ENCODE assay signal across 23 mouse cellular contexts in the genomic region with DNA sequence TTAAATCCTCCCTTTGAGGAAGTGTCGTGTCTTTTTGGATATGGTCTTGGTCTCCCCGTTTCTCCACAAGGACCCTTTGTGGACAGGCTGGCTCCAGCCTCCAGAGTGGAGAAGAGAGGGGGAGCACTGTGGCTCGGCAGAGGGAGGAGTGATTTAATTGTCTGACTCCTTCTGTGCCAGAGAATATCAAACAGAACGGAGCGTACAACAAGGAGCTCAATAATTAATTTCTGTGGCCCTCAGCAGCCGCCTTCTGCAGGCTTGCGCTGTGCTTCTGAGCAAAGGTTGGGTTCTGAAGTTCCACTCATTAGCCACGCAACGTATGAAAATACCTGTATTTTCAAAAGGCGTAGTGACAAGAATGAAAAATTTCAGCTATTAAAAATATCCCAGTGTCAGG.
DNase-seq lines count a peak whose midpoint lies in the region; ATAC-seq and TF ChIP-seq lines count a peak whose summit lies in the region.
"Had no signal": no experiment of that assay in that cellular context is flagged by ENCODE, and none has a peak within 500 bp of the region (broad histone marks: within the 10 kb centered on the region; RNA-seq: fewer than 3 reads in every experiment).

No protein-coding gene starts in this region.

- H3K27me3 ChIP-seq in embryonic facial prominence, embryonic 10.5 days (replicated peaks; ENCODE audit: low read depth, poor library complexity, severe bottlenecking) = peaks cover 14% of the 10 kb centered on the region; the same call in 1 of the 2 replicates
- no peaks in the 10 kb centered on the region for H3K27me3 ChIP-seq in kidney, postnatal 0 days (ENCODE audit: insufficient read depth, low read length)
- no peaks in the 10 kb centered on the region for H3K27me3 ChIP-seq in midbrain, embryonic 13.5 days
- H3K27me3 ChIP-seq: embryonic facial prominence, embryonic 12.5 days; lung, embryonic 15.5 days; neural tube, embryonic 12.5 days had no signal

- no peak overlapping the region; the same call in 1 of the 2 replicates for H3K27ac ChIP-seq in embryonic facial prominence, embryonic 10.5 days (replicated peaks)
- no peak overlapping the region for H3K27ac ChIP-seq in kidney, postnatal 0 days
- peak overlapping the region; percentile 44; the same call in 1 of the 2 replicates for H3K27ac ChIP-seq in midbrain, embryonic 13.5 days
- H3K27ac ChIP-seq: embryonic facial prominence, embryonic 12.5 days; forebrain, embryonic 12.5 days; gastrocnemius, adult 2 months; heart, embryonic 15.5 days; liver, embryonic 14.5 days; lung, embryonic 15.5 days; neural tube, embryonic 12.5 days had no signal

- TF ChIP-seq CTCF in kidney, postnatal 0 days (IDR thresholded peaks at IDR 0.05; ENCODE audit: low read depth) = no peak

- H3K9me3 ChIP-seq in embryonic facial prominence, embryonic 10.5 days = no peaks in the 10 kb centered on the region
- H3K9me3 ChIP-seq in kidney, postnatal 0 days (replicated peaks; ENCODE audit: low read length) = no peaks in the 10 kb centered on the region
- no peaks in the 10 kb centered on the region for H3K9me3 ChIP-seq in midbrain, embryonic 13.5 days
- H3K9me3 ChIP-seq: embryonic facial prominence, embryonic 12.5 days; forebrain, embryonic 12.5 days; heart, embryonic 15.5 days; lung, embryonic 15.5 days; neural tube, embryonic 12.5 days had no signal

- H3K36me3 ChIP-seq in embryonic facial prominence, embryonic 10.5 days (replicated peaks) = no peaks in the 10 kb centered on the region
- no peaks in the 10 kb centered on the region for H3K36me3 ChIP-seq in kidney, postnatal 0 days (ENCODE audit: insufficient read depth, low read length)
- H3K36me3 ChIP-seq in midbrain, embryonic 13.5 days = no peaks in the 10 kb centered on the region
- H3K36me3 ChIP-seq: embryonic facial prominence, embryonic 12.5 days; forebrain, embryonic 12.5 days; heart, embryonic 15.5 days; lung, embryonic 15.5 days; neural tube, embryonic 12.5 days had no signal

- peak; percentile 65 for DNase-seq in kidney, adult 11 months
- DNase-seq in kidney, postnatal 4 days = no peak
- peak; percentile 2 for DNase-seq in embryonic facial prominence, embryonic 10.5 days (ENCODE audit: low spot score)
- DNase-seq in kidney, postnatal 0 days (ENCODE audit: low spot score) = peak; percentile 15
- DNase-seq in liver = no peak
- no peak for DNase-seq in cerebellum, adult 8-10 months
- DNase-seq: adrenal gland, postnatal 25 days; cerebellum, adult 11-12 months; cerebellum, postnatal 14 days; gastrocnemius, adult 2 months; heart, postnatal 4 days; lung, postnatal 4 days; thymus, postnatal 14 days had no signal

- ATAC-seq in kidney, postnatal 0 days (replicated peaks; ENCODE audit: low FRiP score, low read depth) = no peak
- no peak for ATAC-seq in midbrain, embryonic 13.5 days
- ATAC-seq: hindbrain, embryonic 16.5 days; intestine, embryonic 16.5 days had no signal

- no peak overlapping the region for H3K9ac ChIP-seq in kidney, postnatal 0 days (ENCODE audit: low read depth, low read length)
- no peak overlapping the region for H3K9ac ChIP-seq in midbrain, embryonic 13.5 days (replicated peaks)
- H3K9ac ChIP-seq: embryonic facial prominence, embryonic 12.5 days; forebrain, embryonic 12.5 days; heart, embryonic 15.5 days; liver, embryonic 14.5 days; lung, embryonic 15.5 days; neural tube, embryonic 12.5 days had no signal

- no peak overlapping the region for H3K4me3 ChIP-seq in embryonic facial prominence, embryonic 10.5 days
- H3K4me3 ChIP-seq in kidney, postnatal 0 days (replicated peaks; ENCODE audit: low read depth, low read length) = no peak overlapping the region
- no peak overlapping the region for H3K4me3 ChIP-seq in midbrain, embryonic 13.5 days (replicated peaks)
- H3K4me3 ChIP-seq: embryonic facial prominence, embryonic 12.5 days; erythroblast, embryonic 14.5 days; forebrain, embryonic 12.5 days; gastrocnemius, adult 2 months; heart, embryonic 15.5 days; lung, embryonic 15.5 days; neural tube, embryonic 12.5 days had no signal

- no peak overlapping the region for H3K4me2 ChIP-seq in kidney, postnatal 0 days (ENCODE audit: low read length)
- no peak overlapping the region for H3K4me2 ChIP-seq in midbrain, embryonic 13.5 days (replicated peaks)
- H3K4me2 ChIP-seq: embryonic facial prominence, embryonic 12.5 days; forebrain, embryonic 12.5 days; heart, embryonic 15.5 days; lung, embryonic 15.5 days; neural tube, embryonic 12.5 days had no signal

- H3K4me1 ChIP-seq in embryonic facial prominence, embryonic 10.5 days = peaks cover 22% of the 10 kb centered on the region
- H3K4me1 ChIP-seq in kidney, postnatal 0 days (replicated peaks; ENCODE audit: insufficient read depth, low read length) = no peaks in the 10 kb centered on the region
- peaks cover 9% of the 10 kb centered on the region for H3K4me1 ChIP-seq in midbrain, embryonic 13.5 days (replicated peaks)
- H3K4me1 ChIP-seq: heart, embryonic 15.5 days; lung, embryonic 15.5 days had no signal

- 71% methylated on average over 10 of the region's 10 CpGs for WGBS in embryonic facial prominence, embryonic 10.5 days
- 43% methylated on average over 10 of the region's 10 CpGs for WGBS in kidney, postnatal 0 days
- WGBS in midbrain, embryonic 13.5 days = 44% methylated on average over 10 of the region's 10 CpGs

Comparison
In these comparisons a context has a peak if more than half of its experiments do, and no peak if none do; other contexts are left out.
1. DNase-seq: peak in kidney, adult 11 months (single experiment), embryonic facial prominence, embryonic 10.5 days (single experiment) and kidney, postnatal 0 days (single experiment); none in kidney, postnatal 4 days (0 of 2), liver (single experiment) and cerebellum, adult 8-10 months (single experiment).